In genomic region chr15:80799074-80799633, GRCm38 (mm10) we compare ENCODE assay signal across 8 mouse cellular contexts.
DNase-seq lines count a peak whose midpoint lies in the region; ATAC-seq lines count a peak whose summit lies in the region.

No protein-coding gene starts in this region.

- H3K4me1 ChIP-seq in forebrain, embryonic 15.5 days, result peaks cover 47% of the 10 kb centered on the region
- H3K4me1 ChIP-seq in limb, embryonic 12.5 days (replicated peaks), result peaks cover 28% of the 10 kb centered on the region
- H3K4me1 ChIP-seq in midbrain, embryonic 15.5 days, result peaks cover 40% of the 10 kb centered on the region
- H3K4me1 ChIP-seq in stomach, embryonic 15.5 days, result peaks cover 16% of the 10 kb centered on the region

- no peaks in the 10 kb centered on the region for H3K27me3 ChIP-seq in forebrain, embryonic 15.5 days
- H3K27me3 ChIP-seq in limb, embryonic 12.5 days, result no peaks in the 10 kb centered on the region
- no peaks in the 10 kb centered on the region for H3K27me3 ChIP-seq in midbrain, embryonic 15.5 days (replicated peaks)
- H3K27me3 ChIP-seq in stomach, embryonic 15.5 days (replicated peaks), result no peaks in the 10 kb centered on the region

- H3K9me3 ChIP-seq in forebrain, embryonic 15.5 days, result no peaks in the 10 kb centered on the region
- no peaks in the 10 kb centered on the region for H3K9me3 ChIP-seq in limb, embryonic 12.5 days
- H3K9me3 ChIP-seq in midbrain, embryonic 15.5 days, result no peaks in the 10 kb centered on the region
- no peaks in the 10 kb centered on the region for H3K9me3 ChIP-seq in stomach, embryonic 15.5 days

- H3K27ac ChIP-seq in forebrain, embryonic 15.5 days (replicated peaks), result peak overlapping the region; percentile 89
- H3K27ac ChIP-seq in limb, embryonic 12.5 days, result peak overlapping the region; percentile 88
- H3K27ac ChIP-seq in midbrain, embryonic 15.5 days, result peak overlapping the region; percentile 88
- peak overlapping the region; percentile 89 for H3K27ac ChIP-seq in stomach, embryonic 15.5 days

- peak overlapping the region; percentile 72 for H3K9ac ChIP-seq in forebrain, embryonic 15.5 days (replicated peaks)
- H3K9ac ChIP-seq in limb, embryonic 12.5 days (replicated peaks), result peak overlapping the region; percentile 79
- peak overlapping the region; percentile 57 for H3K9ac ChIP-seq in midbrain, embryonic 15.5 days
- peak overlapping the region; percentile 52; the same call in 1 of the 2 replicates for H3K9ac ChIP-seq in stomach, embryonic 15.5 days

- peak overlapping the region; percentile 57 for H3K4me3 ChIP-seq in forebrain, embryonic 15.5 days
- peak overlapping the region; percentile 56 for H3K4me3 ChIP-seq in limb, embryonic 12.5 days (replicated peaks)
- peak overlapping the region; percentile 61 for H3K4me3 ChIP-seq in midbrain, embryonic 15.5 days
- H3K4me3 ChIP-seq in stomach, embryonic 15.5 days (replicated peaks), result peak overlapping the region; percentile 54

- under 1% methylated on average over 10 of the region's 10 CpGs for WGBS in forebrain, embryonic 15.5 days
- under 1% methylated on average over 9 of the region's 10 CpGs for WGBS in limb, embryonic 12.5 days
- WGBS in midbrain, embryonic 15.5 days, result 0% methylated on average over 10 of the region's 10 CpGs
- 0% methylated on average over 10 of the region's 10 CpGs for WGBS in stomach, embryonic 15.5 days

- ATAC-seq in frontal cortex, adult (ENCODE audit: low TSS enrichment), result peak; percentile 34; the same call in 1 of the 2 replicates
- peak; percentile 54 for ATAC-seq in forebrain, embryonic 15.5 days (replicated peaks)
- 0 out of 2 replicates have a peak, but pooled peaks have one; percentile 46 for ATAC-seq in limb, embryonic 12.5 days (ENCODE audit: insufficient number of reproducible peaks, insufficient read depth, low FRiP score, low TSS enrichment, low read depth)
- peak; percentile 50 for ATAC-seq in midbrain, embryonic 15.5 days (replicated peaks)
- ATAC-seq in stomach, embryonic 15.5 days (ENCODE audit: insufficient read depth, low FRiP score, low read depth), result no peak

- no peaks in the 10 kb centered on the region for H3K36me3 ChIP-seq in forebrain, embryonic 15.5 days
- no peaks in the 10 kb centered on the region for H3K36me3 ChIP-seq in limb, embryonic 12.5 days
- no peaks in the 10 kb centered on the region for H3K36me3 ChIP-seq in midbrain, embryonic 15.5 days (replicated peaks)
- H3K36me3 ChIP-seq in stomach, embryonic 15.5 days, result no peaks in the 10 kb centered on the region

- DNase-seq in frontal cortex, postnatal 25 days (ENCODE audit: low spot score in 2 of 2), result no peak
- DNase-seq in c-Kit-positive CD71-positive TER-119-positive erythroid progenitor cells, embryonic 14.5 days (ENCODE audit: low spot score), result peak; percentile 72
- DNase-seq in induced T-regulatory cell, adult 2 months (ENCODE audit: low read depth), result peak; percentile 84

- peak overlapping the region; percentile 54 for H3K4me2 ChIP-seq in forebrain, embryonic 15.5 days (replicated peaks)
- H3K4me2 ChIP-seq in limb, embryonic 12.5 days, result peak overlapping the region; percentile 65
- H3K4me2 ChIP-seq in midbrain, embryonic 15.5 days, result peak overlapping the region; percentile 56
- peak overlapping the region; percentile 53 for H3K4me2 ChIP-seq in stomach, embryonic 15.5 days

Comparison
In these comparisons a context has a peak if more than half of its experiments do, and no peak if none do; other contexts are left out.
1. DNase-seq: peak in c-Kit-positive CD71-positive TER-119-positive erythroid progenitor cells, embryonic 14.5 days (single experiment) and induced T-regulatory cell, adult 2 months (single experiment); none in frontal cortex, postnatal 25 days (0 of 2).
2. Peak in every context shown above with its lines, with median percentiles within 50 percentile points of each other: H3K27ac ChIP-seq, H3K4me2 ChIP-seq, H3K4me3 ChIP-seq and H3K9ac ChIP-seq.